Mouse (Mus musculus) liver, embryonic 11.5 days (tissue): ENCODE data around the gene Slc17a3. TPM values are rescaled to one million over a fixed set of nuclear protein-coding genes. Genes with fewer than 3 reads are reported as not detected.

Experiments
- ATAC-seq: fragments of 200-750 bp; cut with Nextera tagmentation; replicated peaks from 2 replicates; pipeline ENCODE4 v1.8.0; 2017; ENCODE audit warnings: moderate number of reproducible peaks, mild to moderate bottlenecking, moderate TSS enrichment, moderate library complexity; ENCODE audit not compliant: low FRiP score
- DNase-seq: peaks from one replicate; pipeline ENCODE4 v3.0.0-alpha.2; 2017; ENCODE audit warnings: low spot score
- H3K27ac ChIP-seq: fragments of 300-500 bp; sonication (generic); 2 replicates; pipeline ENCODE4 v1.5.1; 2014; ENCODE audit warnings: mild to moderate bottlenecking, low read depth, low read length, control low read depth
- H3K27me3 ChIP-seq: fragments of 300-500 bp; sonication (generic); replicated peaks from 2 replicates; pipeline ENCODE4 v1.6.1; 2014; ENCODE audit warnings: low read length, mixed read lengths; ENCODE audit not compliant: control insufficient read depth, insufficient read depth
- H3K36me3 ChIP-seq: fragments of 300-500 bp; sonication (generic); 2 replicates; pipeline ENCODE4 v1.6.1; 2014; ENCODE audit warnings: mild to moderate bottlenecking, low read length, moderate library complexity, mixed read lengths; ENCODE audit not compliant: control insufficient read depth, insufficient read depth
- H3K4me1 ChIP-seq: fragments of 300-500 bp; sonication (generic); replicated peaks from 2 replicates; pipeline ENCODE4 v1.6.1; 2014; ENCODE audit warnings: low read length, mixed read lengths; ENCODE audit not compliant: control insufficient read depth, insufficient read depth
- H3K4me2 ChIP-seq: fragments of 300-500 bp; sonication (generic); 2 replicates; pipeline ENCODE4 v1.6.1; 2014; ENCODE audit warnings: mild to moderate bottlenecking, control low read depth, moderate library complexity
- H3K4me3 ChIP-seq: fragments of 300-500 bp; sonication (generic); 2 replicates; pipeline ENCODE4 v1.5.1; 2014; ENCODE audit warnings: low read depth, low read length, control low read depth
- H3K9ac ChIP-seq: fragments of 300-500 bp; sonication (generic); 2 replicates; pipeline ENCODE4 v1.6.1; 2014; ENCODE audit warnings: low read depth, low read length, control low read depth
- H3K9me3 ChIP-seq: fragments of 300-500 bp; sonication (generic); 2 replicates; pipeline ENCODE4 v1.6.1; 2016; ENCODE audit warnings: low read length, inconsistent platforms, mixed read lengths; ENCODE audit not compliant: control insufficient read depth
- WGBS: fragments of 180-500 bp; shearing (Covaris S2); extraction: QIAGEN DNeasy Blood & Tissue Kit; methylation state at CpG from one replicate; pipeline ENCODE4 v1.1.7; 2014; 5-methylcytosine and 5-hydroxymethylcytosine counted together
- polyA plus RNA-seq: library from polyadenylated mRNA; unstranded; fragments of >200 nt; fragmentation: Nextera tagmentation; extraction: Ambion mirVana; gene quantifications from 2 replicates; pipeline ENCODE4 v1.2.1, GENCODE M21; 2014

The Slc17a3 gene
- 0.36 and 0.43 TPM in 2 replicates for polyA plus RNA-seq

DNA sequence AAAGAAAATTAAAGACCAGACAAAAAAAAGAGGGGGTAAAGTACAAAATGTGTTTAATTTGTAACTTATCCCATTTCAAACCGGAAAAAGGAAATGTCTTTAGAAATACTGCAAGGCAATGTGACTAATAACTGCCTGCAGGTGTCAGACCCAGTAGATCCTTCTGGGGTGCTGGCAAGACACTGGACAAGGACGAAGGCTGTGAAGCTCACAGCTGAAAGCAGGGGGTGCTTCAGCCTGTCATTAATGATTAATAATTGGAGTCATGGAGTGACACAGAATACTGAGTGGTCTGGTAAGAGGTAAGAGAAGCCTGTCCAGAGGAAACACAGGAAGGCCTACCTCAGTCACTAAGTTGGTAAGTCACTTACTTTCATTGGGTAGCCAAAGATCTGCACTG is at the start of gene Slc17a3:
TSS of gene Slc17a3 (plus strand) at position 127 of the 400 bp plus-strand sequence.
- Histone ChIP-seq H3K9ac (no peak within 1 kb of the TSS), H3K27me3 (no peaks in the 10 kb centered on the region), H3K4me3 (no peak within 1 kb of the TSS), H3K9me3 (no peaks in the 10 kb centered on the region), H3K27ac (no peak within 1 kb of the TSS), H3K36me3 (no peaks in the 10 kb centered on the region), H3K4me2 (no peak within 1 kb of the TSS), H3K4me1 (no peaks in the 10 kb centered on the region)
- DNase-seq: no peak
- WGBS: 74% methylated on average over 2 of the region's 2 CpGs
- no peak for ATAC-seq

DNA sequence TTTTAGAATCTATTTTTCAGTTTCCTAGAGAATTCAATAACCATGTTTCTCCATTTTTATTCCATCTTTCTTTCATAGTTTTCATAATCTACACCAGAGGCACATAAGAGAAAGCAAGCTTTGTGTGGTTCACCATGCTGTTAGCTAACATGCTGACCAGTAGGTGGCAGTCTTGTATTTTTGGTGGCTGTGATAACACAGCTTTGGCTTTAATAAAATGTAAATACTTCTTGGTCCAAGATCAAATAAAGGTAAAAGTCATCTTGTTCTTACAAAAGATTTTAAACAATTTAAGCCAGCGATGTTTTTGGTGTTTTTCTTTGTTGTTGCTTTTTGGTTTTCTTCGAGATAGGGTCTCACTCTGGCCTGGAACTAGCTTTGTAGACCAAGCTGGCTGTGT is 46.7 kb upstream of the Slc17a3 start:
- Histone ChIP-seq H3K27ac (no peak overlapping the region), H3K4me3 (no peak overlapping the region), H3K9me3 (no peaks in the 10 kb centered on the region), H3K4me2 (no peak overlapping the region), H3K4me1 (no peaks in the 10 kb centered on the region), H3K36me3 (no peaks in the 10 kb centered on the region), H3K9ac (no peak overlapping the region), H3K27me3 (no peaks in the 10 kb centered on the region)
- no peak for DNase-seq
- 42% methylated on average over 2 of the region's 2 CpGs for WGBS
- ATAC-seq: no peak

DNA sequence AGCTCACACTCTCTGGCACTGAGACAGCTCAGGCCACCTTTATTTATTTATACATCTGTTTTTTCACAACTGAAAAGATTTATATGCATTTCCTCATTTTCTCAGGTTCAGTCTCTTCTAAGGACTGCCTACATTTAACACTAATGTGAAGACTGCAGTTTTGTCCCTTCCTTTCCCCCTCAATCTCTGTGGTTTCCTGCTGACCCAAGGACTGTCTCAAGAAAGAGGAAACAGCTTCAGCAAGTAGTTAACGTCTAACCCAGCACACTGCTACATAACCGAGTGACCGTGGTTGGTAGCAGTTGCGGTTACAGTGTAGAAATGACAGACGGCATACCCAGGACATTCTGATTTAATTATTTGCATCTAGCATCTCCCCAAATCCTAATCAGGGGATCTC is 39.8 kb upstream of the Slc17a3 start:
- no peak for DNase-seq
- no peak for ATAC-seq
- H3K4me1 ChIP-seq: no peaks in the 10 kb centered on the region
- no peaks in the 10 kb centered on the region for H3K36me3 ChIP-seq
- H3K4me3 ChIP-seq: no peak overlapping the region
- 41% methylated on average over 5 of the region's 5 CpGs for WGBS
- no peak overlapping the region for H3K27ac ChIP-seq
- H3K27me3 ChIP-seq: no peaks in the 10 kb centered on the region
- no peak overlapping the region for H3K9ac ChIP-seq
- no peaks in the 10 kb centered on the region for H3K9me3 ChIP-seq
- H3K4me2 ChIP-seq: no peak overlapping the region

DNA sequence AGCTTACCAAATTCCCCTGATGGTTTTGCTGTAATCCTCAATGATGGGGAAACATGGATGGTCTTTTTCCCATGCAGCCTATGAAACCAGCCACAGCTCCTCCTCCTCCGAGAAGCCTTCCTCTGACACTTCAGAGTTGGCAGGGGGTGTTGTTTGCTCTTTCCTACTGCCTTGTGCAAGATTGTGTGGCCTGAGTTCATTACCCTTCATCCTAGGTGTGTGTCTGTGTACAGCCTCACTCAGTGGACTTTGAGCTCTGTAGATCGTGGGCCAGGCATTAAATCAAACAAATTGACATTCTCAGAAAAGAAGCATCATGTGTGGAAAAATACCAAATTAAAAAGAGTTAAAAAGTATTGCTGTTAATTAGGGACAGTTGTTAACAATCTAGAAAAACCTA is 34.7 kb upstream of the Slc17a3 start:
- 73% methylated on average over 2 of the region's 2 CpGs for WGBS
- Histone ChIP-seq H3K4me3 (no peak overlapping the region), H3K36me3 (no peaks in the 10 kb centered on the region), H3K9ac (no peak overlapping the region), H3K27me3 (no peaks in the 10 kb centered on the region; the same call in 1 of the 2 replicates), H3K4me1 (no peaks in the 10 kb centered on the region), H3K27ac (no peak overlapping the region), H3K4me2 (no peak overlapping the region), H3K9me3 (no peaks in the 10 kb centered on the region)
- ATAC-seq: no peak
- no peak for DNase-seq

DNA sequence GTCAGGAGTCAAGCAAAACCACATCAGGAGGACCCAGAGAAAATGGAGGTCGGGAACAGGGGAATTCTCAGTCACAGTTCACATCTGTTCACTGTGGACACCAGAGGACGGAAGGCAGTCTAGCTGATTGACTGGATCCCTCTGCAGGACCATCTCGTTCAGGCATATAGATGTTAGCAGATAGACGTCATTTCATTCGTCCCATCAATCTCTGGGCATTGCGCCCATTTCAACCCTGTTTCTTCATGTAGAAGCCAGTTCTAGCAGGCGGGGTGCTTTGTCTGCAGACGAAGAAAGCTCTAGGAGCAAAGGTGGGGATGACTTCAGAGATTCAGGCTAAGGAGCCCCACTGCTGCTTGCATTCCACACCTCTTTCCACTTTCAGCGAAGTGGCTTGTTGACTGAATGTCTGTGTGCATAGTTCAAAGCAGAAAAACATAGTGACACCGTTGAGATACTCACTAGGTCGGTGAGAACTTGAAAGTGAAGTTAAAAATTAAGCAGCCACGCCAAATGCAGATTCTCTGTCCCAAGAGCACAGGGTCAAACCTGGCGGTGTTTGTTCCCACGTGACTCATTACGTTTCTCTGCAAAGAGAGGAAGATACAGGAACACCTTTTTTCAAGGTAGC is 32.7 kb upstream of the Slc17a3 start, which contains the start of gene Slc17a2:
TSS of gene Slc17a2 (plus strand) at position 572 of the 631 bp plus-strand sequence.
- no peak for ATAC-seq
- 75% methylated on average over 15 of the region's 15 CpGs for WGBS
- H3K27me3 ChIP-seq: no peaks in the 10 kb centered on the region; the same call in 1 of the 2 replicates
- no peak for DNase-seq
- no peak within 1 kb of the TSS for H3K27ac ChIP-seq
- no peak within 1 kb of the TSS for H3K4me3 ChIP-seq
- no peak within 1 kb of the TSS for H3K4me2 ChIP-seq
- H3K36me3 ChIP-seq: no peaks in the 10 kb centered on the region
- H3K9ac ChIP-seq: no peak within 1 kb of the TSS
- no peaks in the 10 kb centered on the region for H3K4me1 ChIP-seq
- no peaks in the 10 kb centered on the region for H3K9me3 ChIP-seq

DNA sequence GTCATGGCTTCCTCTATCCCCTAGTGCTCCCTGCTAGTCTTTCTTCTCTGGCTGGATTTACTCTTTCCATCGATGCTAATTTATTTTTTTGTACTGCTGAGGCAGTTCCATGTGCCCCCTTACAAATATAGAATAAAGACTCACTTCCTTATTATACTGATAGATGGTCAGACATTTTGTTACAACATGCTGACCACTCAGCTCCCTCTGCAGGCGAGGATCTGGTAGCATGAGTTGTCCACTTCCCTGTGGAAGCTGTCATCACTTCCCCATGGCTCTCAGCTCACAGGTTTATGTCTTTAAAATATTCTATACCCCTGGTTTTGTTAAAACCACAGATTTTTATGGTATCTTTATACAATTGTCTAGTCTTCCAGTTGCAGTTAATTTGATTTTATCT is 23.1 kb upstream of the Slc17a3 start:
- ATAC-seq (no peak), DNase-seq (no peak)
- H3K9me3 ChIP-seq: no peaks in the 10 kb centered on the region
- H3K27ac ChIP-seq: no peak overlapping the region
- no peak overlapping the region for H3K9ac ChIP-seq
- H3K4me1 ChIP-seq: no peaks in the 10 kb centered on the region
- no peak overlapping the region for H3K4me2 ChIP-seq
- H3K4me3 ChIP-seq: no peak overlapping the region
- 58% methylated on average over 2 of the region's 2 CpGs for WGBS
- no peaks in the 10 kb centered on the region for H3K36me3 ChIP-seq
- no peaks in the 10 kb centered on the region for H3K27me3 ChIP-seq

DNA sequence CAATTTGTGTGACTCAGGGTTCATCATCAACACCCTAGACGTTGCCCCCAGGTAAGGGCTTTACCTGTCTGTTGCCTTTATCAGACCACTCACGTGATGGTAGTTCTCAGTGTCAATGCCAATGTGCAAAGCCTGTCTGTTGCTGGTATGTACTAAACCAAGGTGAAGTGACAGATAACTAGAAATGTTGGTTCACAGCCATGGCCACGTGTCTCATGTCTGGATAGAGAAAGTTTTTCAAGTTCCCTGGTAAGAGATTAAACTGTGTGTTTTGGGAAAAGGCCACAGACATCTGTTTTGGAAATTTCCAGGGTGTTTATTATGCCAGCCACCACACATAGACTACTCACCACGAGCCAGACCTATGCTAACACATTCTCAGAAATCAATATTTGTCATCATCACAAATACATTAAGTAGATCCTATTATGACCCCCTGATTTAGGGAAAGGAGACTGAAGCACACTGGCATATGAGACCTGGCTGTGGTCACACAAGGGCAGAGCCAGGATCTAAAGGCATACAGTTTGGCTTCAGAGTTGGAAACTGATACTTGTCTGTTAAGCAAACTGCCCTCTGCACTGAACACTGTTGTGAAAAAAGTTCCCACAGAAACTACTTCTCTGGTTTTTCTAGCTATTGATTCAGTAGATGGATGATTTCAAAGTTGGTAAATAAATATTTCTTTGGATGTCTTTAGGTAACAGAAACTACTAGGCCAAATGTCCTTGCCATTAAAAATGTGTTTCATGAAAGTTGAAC is 18.9 kb upstream of the Slc17a3 start:
- no peak for DNase-seq
- H3K4me2 ChIP-seq: no peak overlapping the region
- H3K4me1 ChIP-seq: no peaks in the 10 kb centered on the region
- no peaks in the 10 kb centered on the region for H3K27me3 ChIP-seq
- no peaks in the 10 kb centered on the region for H3K36me3 ChIP-seq
- H3K27ac ChIP-seq: no peak overlapping the region
- no peak for ATAC-seq
- H3K4me3 ChIP-seq: no peak overlapping the region
- WGBS: 64% methylated on average over 4 of the region's 4 CpGs
- H3K9ac ChIP-seq: no peak overlapping the region
- no peaks in the 10 kb centered on the region for H3K9me3 ChIP-seq

DNA sequence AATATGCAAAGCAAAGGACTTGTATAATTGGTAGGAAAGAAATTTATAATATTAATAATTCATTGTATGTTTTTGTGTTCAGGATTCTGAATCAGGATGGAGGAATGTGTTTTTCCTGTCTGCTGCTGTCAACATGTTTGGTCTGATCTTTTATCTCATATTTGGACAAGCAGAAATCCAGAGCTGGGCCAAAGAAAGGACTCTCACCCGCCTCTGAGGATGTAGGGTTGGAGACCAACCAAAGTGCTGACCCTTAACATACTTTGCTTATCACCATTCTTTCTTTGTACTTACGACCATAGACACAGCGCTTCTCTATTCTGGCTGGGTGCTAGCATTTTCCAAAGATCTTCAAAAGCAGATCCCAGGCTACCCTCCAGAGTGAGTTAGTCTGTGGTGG is 17.0 kb upstream of the Slc17a3 start:
- Histone ChIP-seq H3K4me2 (no peak overlapping the region), H3K36me3 (no peaks in the 10 kb centered on the region), H3K9me3 (no peaks in the 10 kb centered on the region), H3K27me3 (no peaks in the 10 kb centered on the region), H3K4me1 (no peaks in the 10 kb centered on the region), H3K27ac (no peak overlapping the region), H3K9ac (no peak overlapping the region), H3K4me3 (no peak overlapping the region)
- DNase-seq (no peak), ATAC-seq (no peak)
- 62% methylated on average over 3 of the region's 3 CpGs for WGBS

DNA sequence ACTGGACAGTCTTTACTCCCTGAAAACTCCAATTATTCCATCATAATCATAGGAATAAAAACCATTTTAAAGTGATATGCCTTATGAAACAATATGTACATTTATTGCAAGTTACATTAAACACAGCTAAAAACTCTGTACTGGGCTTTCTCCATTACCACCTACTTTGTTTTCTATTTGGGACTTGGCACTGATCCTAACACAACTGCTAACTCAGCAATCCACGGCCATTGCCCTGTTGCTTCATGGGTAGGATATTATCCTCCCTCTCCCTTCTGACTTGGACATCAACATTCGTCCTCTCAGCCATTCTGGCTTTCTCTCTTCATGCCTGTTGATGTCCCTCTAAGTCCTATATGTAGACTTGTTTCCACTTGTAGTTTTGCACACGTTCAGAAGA is 12.6 kb upstream of the Slc17a3 start:
- no peak overlapping the region for H3K4me3 ChIP-seq
- ATAC-seq (no peak), DNase-seq (no peak)
- no peaks in the 10 kb centered on the region for H3K9me3 ChIP-seq
- H3K4me1 ChIP-seq: no peaks in the 10 kb centered on the region
- H3K4me2 ChIP-seq: no peak overlapping the region
- no peak overlapping the region for H3K27ac ChIP-seq
- H3K36me3 ChIP-seq: no peaks in the 10 kb centered on the region
- no peak overlapping the region for H3K9ac ChIP-seq
- no peaks in the 10 kb centered on the region for H3K27me3 ChIP-seq
- WGBS: 72% methylated on average over 3 of the region's 3 CpGs
